Mouse (Mus musculus): Measurements from ENCODE around the gene Spred3. TPM values are rescaled to one million over a fixed set of nuclear protein-coding genes. Genes with fewer than 3 reads are reported as not detected.

The Spred3 gene
- polyA plus RNA-seq, 1 experiment from 2014 or later: 11.7 TPM

DNA sequence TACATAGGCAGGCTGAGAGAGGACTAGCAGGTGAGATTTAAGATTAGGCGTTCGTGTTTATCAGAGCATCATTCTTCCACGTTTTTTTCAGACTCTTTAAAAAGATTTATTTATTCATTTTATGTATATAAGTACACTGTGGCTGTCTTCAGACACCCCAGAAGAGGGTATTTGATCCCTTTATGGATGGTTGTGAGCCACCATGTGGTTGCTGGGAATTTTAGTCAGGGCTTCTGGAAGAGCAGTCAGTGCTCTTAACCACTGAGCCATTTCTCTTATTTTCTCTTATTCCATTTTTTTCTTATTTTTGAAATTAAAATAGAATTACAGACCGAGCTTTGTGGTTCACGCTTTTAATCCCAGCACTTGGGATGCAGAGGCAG, 10.6 kb upstream of the Spred3 start:
- Histone ChIP-seq H3K9me3 (replicated peaks) (no peaks in the 10 kb centered on the region), H3K4me2 (peak overlapping the region; percentile 61), H3K27ac (replicated peaks) (peak overlapping the region; percentile 81), H3K27me3 (replicated peaks) (0 out of 2 replicates have a peak, but pooled peaks cover 4% of the 10 kb centered on the region), H3K36me3 (peaks cover 14% of the 10 kb centered on the region), H3K4me1 (peaks cover 18% of the 10 kb centered on the region), H3K9ac (replicated peaks) (no peak overlapping the region), H3K4me3 (replicated peaks) (peak overlapping the region; percentile 55)
- WGBS: 40% methylated on average over 5 of the region's 5 CpGs
- ATAC-seq (ENCODE audit: low FRiP score): peak; percentile 56

DNA sequence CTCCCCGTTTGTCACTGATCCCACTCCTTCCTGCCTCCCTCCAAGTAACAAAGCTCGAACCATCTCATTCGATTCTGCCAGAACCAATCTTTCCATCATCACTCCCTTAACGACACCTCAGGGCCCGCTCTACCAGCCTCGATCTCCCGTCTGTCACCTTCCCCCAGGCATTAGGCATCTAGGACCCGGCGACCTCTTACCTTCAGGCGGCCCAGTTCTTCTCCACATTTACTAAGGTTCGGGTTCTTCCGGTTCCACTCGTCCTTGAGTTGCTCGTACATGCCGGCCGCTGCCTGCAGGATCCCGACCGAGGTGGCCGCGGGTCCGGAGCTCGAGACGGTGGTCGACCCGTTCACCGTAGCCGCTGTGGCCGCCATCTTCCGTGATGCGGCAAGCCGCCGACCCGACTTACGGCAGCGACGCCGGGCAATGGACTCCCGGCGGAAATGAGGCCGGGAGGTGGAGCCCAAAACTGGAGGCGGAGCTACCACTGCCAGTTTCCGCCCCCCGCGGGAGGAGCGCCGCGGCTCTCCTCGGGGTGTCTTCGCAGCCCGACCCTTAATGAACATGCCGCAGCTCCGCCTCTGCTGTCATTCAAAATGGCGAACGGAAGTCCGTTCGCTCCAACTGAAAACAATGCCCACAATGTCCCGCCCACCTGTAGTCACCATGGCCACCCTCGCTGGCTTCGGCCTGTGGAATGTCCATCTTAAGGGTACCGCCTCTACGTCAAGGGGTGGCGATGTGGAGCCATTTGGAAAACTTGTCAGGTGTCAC, 10.1 kb upstream of the Spred3 start, which contains the start of gene Psmd8:
TSS of gene Psmd8 (minus strand) at position 625 of the 777 bp plus-strand sequence.
- under 1% methylated on average over 62 of the region's 62 CpGs for WGBS
- Histone ChIP-seq H3K4me1 (peaks cover 18% of the 10 kb centered on the region), H3K27ac (replicated peaks) (peak within 1 kb of the TSS; percentile 81), H3K4me3 (replicated peaks) (peak within 1 kb of the TSS; percentile 55), H3K9me3 (replicated peaks) (no peaks in the 10 kb centered on the region), H3K36me3 (peaks cover 20% of the 10 kb centered on the region), H3K9ac (replicated peaks) (peak within 1 kb of the TSS; percentile 65), H3K27me3 (replicated peaks) (peaks cover 10% of the 10 kb centered on the region; the same call in 1 of the 2 replicates), H3K4me2 (peak within 1 kb of the TSS; percentile 61)
- ATAC-seq (ENCODE audit: low FRiP score): peak; percentile 96

DNA sequence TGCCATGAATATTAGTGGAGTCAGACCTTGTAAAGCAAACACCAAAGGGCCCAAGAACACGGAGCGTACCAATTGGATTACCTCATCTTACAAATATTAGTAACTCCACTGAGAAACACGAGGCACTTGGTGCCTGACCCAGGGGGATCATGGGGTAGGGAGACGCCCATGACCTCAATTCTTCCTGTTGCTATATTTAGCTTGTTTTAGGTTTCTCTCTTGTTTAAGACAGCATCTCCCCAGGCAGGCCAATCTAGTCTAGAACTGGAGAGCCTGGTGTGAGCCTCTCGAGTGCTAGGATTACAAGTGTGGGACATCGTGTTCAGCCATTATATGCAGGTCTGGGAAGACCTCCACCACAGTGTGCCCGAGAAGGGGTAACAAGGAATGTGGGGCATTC, 9.1 kb upstream of the Spred3 start:
- Histone ChIP-seq H3K4me1 (peaks cover 18% of the 10 kb centered on the region), H3K27ac (replicated peaks) (no peak overlapping the region), H3K4me2 (peak overlapping the region; percentile 61), H3K9me3 (replicated peaks) (no peaks in the 10 kb centered on the region), H3K4me3 (replicated peaks) (peak overlapping the region; percentile 55), H3K27me3 (replicated peaks) (peaks cover 20% of the 10 kb centered on the region), H3K36me3 (peaks cover 29% of the 10 kb centered on the region), H3K9ac (replicated peaks) (peak overlapping the region; percentile 65)
- ATAC-seq (ENCODE audit: low FRiP score): no peak
- WGBS: 64% methylated on average over 7 of the region's 7 CpGs

DNA sequence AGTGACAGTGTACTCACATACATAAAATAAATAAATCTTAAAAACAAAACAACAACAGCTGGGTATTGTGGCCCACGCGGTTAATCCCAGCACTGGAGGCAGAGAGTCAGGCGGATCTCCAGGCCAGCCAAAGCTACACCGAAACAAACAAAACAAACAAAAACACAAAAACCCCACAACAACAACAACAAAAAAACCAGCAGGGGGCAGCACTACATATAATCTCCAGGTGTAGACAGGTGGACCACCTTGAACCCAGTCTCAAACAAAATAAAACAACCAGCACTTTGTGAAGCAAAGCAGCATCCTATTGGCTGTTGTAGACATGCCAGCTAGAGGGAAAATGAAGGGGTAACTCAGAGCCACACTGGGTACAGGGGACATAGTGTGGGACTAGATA, 7.9 kb upstream of the Spred3 start:
- no peak overlapping the region for H3K9ac ChIP-seq (replicated peaks)
- H3K4me3 ChIP-seq (replicated peaks): no peak overlapping the region
- H3K27me3 ChIP-seq (replicated peaks): peaks cover 32% of the 10 kb centered on the region
- H3K4me2 ChIP-seq: peak overlapping the region; percentile 61; the same call in 1 of the 2 replicates
- no peak for ATAC-seq (ENCODE audit: low FRiP score)
- H3K4me1 ChIP-seq: peaks cover 18% of the 10 kb centered on the region
- 90% methylated on average over 4 of the region's 4 CpGs for WGBS
- H3K36me3 ChIP-seq: peaks cover 42% of the 10 kb centered on the region
- H3K9me3 ChIP-seq (replicated peaks): no peaks in the 10 kb centered on the region
- H3K27ac ChIP-seq (replicated peaks): no peak overlapping the region

DNA sequence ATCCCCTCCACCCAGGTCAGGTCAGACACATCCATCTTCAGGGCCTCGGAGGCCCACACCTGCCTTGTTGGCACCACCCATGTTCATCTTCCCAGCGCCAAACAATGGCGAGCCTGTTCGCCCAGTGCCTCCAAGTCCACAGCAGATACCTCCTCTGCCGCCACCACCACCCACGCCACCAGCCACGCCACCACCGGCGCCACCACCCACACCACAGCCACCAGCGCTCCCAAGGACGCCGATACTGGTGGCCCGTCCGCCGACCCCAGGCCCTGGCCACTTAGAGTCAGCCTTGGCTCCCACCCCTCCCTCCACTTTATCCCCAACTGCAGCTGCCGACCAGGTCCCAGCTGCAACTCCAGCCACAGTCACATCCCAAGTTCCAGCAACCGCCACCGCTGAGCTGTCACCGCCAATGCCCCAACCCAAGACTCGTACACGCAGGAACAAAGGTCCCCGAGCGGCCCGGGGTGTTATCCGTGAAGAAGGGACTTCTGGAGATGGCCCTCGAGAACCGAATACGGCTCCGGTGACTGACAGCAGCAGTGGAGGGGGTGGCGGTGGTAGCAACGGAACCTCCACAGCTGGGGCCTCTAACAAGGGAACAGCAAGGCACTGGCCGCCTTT, 2.3 kb upstream of the Spred3 start:
- Histone ChIP-seq H3K4me1 (peaks cover 40% of the 10 kb centered on the region), H3K27ac (replicated peaks) (no peak overlapping the region), H3K9ac (replicated peaks) (no peak overlapping the region), H3K4me2 (no peak overlapping the region), H3K4me3 (replicated peaks) (no peak overlapping the region), H3K9me3 (replicated peaks) (no peaks in the 10 kb centered on the region), H3K36me3 (peaks cover 44% of the 10 kb centered on the region), H3K27me3 (replicated peaks) (peaks cover 54% of the 10 kb centered on the region)
- 35% methylated on average over 32 of the region's 32 CpGs for WGBS
- no peak for ATAC-seq (ENCODE audit: low FRiP score)

DNA sequence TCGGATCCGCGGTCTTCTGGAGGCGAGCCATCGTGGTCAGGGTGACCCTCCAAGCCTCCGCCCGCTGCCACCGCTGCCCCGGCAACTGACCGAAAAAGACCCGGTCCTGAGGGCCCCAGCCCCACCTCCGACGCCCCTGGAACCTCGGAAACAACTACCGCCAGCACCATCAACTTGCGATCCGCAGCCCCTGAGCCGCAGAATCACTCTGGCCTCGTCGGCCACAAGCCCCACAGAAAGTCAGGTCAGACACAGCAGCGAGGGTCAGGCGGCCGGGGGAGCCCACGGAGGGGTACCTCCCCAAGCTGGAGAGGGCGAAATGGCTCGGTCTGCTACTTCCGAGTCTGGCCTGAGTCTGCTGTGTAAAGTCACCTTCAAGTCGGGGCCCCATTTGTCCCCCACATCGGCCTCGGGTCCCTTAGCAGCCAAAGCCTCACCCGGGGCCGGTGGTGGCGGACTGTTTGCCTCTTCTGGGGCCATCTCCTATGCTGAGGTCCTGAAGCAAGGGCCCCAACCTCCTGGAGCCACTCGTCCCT, 1.4 kb upstream of the Spred3 start:
- Histone ChIP-seq H3K4me1 (peaks cover 44% of the 10 kb centered on the region), H3K36me3 (peaks cover 40% of the 10 kb centered on the region), H3K9me3 (replicated peaks) (no peaks in the 10 kb centered on the region), H3K4me3 (replicated peaks) (peak overlapping the region; percentile 78), H3K27me3 (replicated peaks) (peaks cover 54% of the 10 kb centered on the region), H3K27ac (replicated peaks) (no peak overlapping the region), H3K9ac (replicated peaks) (peak overlapping the region; percentile 29; the same call in 1 of the 2 replicates), H3K4me2 (peak overlapping the region; percentile 78)
- WGBS: 6% methylated on average over 34 of the region's 34 CpGs
- no peak for ATAC-seq (ENCODE audit: low FRiP score)

DNA sequence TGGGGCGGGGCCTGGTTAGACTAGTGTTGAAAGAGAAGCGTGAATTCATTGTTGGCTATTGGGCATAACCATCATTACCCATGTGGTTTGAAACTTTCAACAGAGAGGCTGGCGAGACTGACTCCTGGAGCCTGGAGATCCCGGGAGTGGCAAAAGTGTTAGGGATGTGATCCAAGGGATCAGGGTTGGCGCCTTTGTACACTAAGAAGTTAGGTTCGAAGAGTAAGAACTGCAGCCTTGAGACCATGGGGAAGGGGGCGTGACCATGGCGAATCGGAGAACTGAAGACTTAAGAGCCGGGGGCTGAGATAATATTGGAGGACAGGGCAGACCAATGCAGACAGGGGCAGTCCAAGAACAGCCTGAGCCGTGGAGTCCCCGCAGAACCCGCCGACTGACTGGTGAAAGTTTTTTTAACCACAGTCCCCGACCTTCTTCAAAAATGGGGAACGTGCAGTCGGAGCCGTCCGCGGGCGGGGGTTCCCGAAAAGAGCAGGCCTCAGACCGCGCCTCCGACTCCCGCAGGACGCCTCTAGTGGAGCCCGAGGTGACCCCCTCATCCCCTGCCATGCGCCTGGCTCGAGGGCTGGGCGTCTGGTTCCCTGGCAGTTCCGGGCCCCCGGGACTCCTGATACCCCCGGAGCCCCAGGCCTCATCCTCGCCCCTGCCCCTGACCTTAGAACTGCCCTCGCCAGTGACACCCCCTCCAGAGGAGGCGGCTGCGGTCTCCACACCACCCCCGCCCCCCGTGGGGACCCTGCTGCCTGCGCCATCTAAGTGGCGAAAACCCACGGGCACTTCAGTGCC, 747 bp upstream of the Spred3 start:
- H3K4me3 ChIP-seq (replicated peaks): peak overlapping the region; percentile 78
- H3K36me3 ChIP-seq: peaks cover 36% of the 10 kb centered on the region
- peak overlapping the region; percentile 78 for H3K4me2 ChIP-seq
- WGBS: under 1% methylated on average over 42 of the region's 43 CpGs
- peaks cover 50% of the 10 kb centered on the region for H3K27me3 ChIP-seq (replicated peaks)
- no peak overlapping the region for H3K27ac ChIP-seq (replicated peaks)
- peaks cover 44% of the 10 kb centered on the region for H3K4me1 ChIP-seq
- H3K9me3 ChIP-seq (replicated peaks): no peaks in the 10 kb centered on the region
- no peak for ATAC-seq (ENCODE audit: low FRiP score)
- 0 out of 2 replicates have a peak overlapping the region, but pooled peaks have one; percentile 14 for H3K9ac ChIP-seq (replicated peaks)

DNA sequence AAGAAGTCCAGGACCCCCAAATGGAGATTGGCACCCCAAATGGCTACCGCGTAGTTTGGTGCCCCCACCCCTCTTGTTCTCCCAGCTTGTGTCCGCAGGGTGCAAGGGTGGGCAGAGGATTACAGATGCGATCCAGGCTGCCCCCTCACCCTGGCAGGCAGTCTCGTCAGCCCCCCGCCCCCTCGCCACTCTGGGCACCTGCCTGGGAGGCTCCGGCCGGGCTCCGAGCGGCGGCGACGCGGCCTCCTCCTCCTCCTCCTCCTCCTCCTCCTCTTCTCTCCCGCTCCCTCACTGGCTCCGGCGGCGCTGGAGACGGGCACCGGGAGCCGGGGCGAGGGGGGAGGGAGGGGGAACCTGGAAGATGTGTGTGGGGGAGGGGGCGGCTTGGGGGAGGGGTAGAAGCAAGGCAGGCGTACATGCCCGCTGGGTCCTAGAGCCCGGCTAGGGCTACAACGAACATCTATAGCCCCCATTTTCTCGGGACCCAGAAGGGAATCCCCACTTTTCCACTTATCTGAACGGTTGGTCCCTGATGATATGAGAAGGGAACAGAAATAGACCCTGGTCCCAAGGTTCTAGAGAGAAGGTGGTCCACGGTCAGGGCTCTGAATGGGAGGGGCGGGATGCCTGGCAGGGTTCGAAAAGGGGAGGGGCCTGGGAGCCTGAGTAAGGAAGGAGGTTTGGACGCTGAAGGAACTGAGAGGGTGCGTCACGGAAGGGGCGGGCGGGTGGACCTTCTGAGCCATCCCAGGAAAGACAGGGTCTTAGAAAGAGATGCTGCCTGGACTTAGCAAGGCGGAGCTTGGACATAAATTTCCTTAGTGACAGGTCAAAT, 763 bp downstream of the Spred3 start:
- H3K4me3 ChIP-seq (replicated peaks): peak overlapping the region; percentile 78
- H3K27me3 ChIP-seq (replicated peaks): peaks cover 35% of the 10 kb centered on the region
- ATAC-seq (ENCODE audit: low FRiP score): peak; percentile 86
- H3K9ac ChIP-seq (replicated peaks): peak overlapping the region; percentile 72
- peaks cover 27% of the 10 kb centered on the region for H3K36me3 ChIP-seq
- peaks cover 44% of the 10 kb centered on the region for H3K4me1 ChIP-seq
- H3K4me2 ChIP-seq: peak overlapping the region; percentile 78
- 0% methylated on average over 31 of the region's 39 CpGs for whole genome bisulfite sequencing
- no peaks in the 10 kb centered on the region for H3K9me3 ChIP-seq (replicated peaks)
- H3K27ac ChIP-seq (replicated peaks): peak overlapping the region; percentile 92

DNA sequence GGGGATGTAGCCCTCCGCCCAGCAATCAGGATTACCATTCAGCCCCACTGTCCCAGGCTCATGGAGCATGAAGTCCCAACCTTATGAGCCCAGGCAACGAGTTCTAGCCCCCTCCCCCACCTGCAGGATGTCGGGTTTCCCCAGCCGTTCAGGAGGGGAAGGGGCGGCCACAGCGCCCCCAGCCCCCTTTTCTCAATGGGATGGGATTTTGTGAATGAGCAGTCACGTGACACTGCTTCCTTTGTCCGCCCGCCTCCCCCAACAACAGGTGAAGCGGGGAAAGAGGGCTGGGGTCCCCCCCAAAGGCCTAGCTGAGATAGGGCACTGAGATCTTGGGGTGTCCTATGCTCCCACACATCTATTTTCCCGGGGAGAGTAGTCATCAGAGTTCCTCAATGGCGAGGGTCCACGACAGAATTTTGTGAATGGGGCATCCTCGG, 1.4 kb downstream of the Spred3 start:
- 1% methylated on average over 13 of the region's 14 CpGs for WGBS
- Histone ChIP-seq H3K36me3 (peaks cover 21% of the 10 kb centered on the region), H3K4me3 (replicated peaks) (peak overlapping the region; percentile 78), H3K9me3 (replicated peaks) (no peaks in the 10 kb centered on the region), H3K4me1 (peaks cover 44% of the 10 kb centered on the region), H3K27me3 (replicated peaks) (peaks cover 29% of the 10 kb centered on the region), H3K4me2 (peak overlapping the region; percentile 78), H3K9ac (replicated peaks) (peak overlapping the region; percentile 72), H3K27ac (replicated peaks) (peak overlapping the region; percentile 92)
- peak; percentile 23 for ATAC-seq (ENCODE audit: low FRiP score)

DNA sequence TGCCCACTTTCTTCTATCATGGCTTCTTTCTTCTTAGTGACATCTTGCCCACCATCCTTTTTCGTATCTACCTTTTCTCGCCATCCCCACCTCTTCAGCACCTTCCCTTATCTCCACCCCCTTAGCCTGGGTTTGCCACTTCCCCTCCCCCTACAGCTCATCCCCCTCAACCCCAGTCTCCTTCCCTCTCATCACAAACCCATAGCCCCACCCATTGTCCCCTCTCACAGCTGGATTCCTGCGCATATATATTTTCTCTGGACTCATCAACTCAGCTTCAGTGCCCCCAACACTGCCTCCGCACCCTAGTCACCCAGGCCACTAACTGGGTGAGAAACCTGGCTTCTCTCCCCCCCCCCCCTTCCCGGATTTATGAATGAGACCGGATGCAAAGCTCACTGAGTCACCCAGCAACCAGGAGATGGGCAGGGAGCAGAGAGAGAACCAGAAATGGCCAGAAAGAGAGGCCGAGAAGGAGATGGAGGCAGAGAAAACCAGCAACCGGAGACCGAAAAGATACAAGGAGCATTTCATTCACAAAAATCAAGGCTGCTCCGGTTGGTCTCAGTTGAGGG, 2.0 kb downstream of the Spred3 start:
- H3K9me3 ChIP-seq (replicated peaks): no peaks in the 10 kb centered on the region
- peak overlapping the region; percentile 92 for H3K27ac ChIP-seq (replicated peaks)
- H3K9ac ChIP-seq (replicated peaks): peak overlapping the region; percentile 72
- no peak for ATAC-seq (ENCODE audit: low FRiP score)
- H3K4me1 ChIP-seq: peaks cover 44% of the 10 kb centered on the region
- peaks cover 23% of the 10 kb centered on the region for H3K27me3 ChIP-seq (replicated peaks)
- peaks cover 15% of the 10 kb centered on the region for H3K36me3 ChIP-seq
- H3K4me2 ChIP-seq: peak overlapping the region; percentile 78
- H3K4me3 ChIP-seq (replicated peaks): peak overlapping the region; percentile 78
- WGBS: 1% methylated on average over 10 of the region's 10 CpGs
